Mouse (Mus musculus): ENCODE results near the gene Snx5. TPM values are rescaled to one million over a fixed set of nuclear protein-coding genes. Genes with fewer than 3 reads are reported as not detected.

The Snx5 gene
- polyA plus RNA-seq, 1 experiment from 2014 or later: 145 TPM

DNA sequence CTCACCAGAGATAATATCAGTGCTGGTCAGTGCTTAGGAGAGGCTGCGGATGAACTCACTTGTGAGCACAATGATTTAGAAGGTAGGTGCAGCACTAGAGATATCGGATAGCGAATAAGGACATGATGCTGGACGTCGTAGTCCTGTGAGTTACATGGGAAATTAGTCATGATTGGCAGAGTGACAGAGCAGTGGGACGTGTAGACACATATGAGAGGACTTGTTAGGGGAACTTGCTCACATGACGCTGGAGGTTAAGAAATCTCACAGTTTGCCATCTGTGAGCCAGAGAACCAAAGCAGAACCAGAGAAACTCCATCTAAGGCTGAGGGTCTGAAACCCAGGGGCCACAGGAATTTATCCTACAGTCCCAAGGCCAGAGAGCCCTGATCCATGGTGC, 19.6 kb upstream of the Snx5 start:
- POLR2A ChIA-PET: no interaction called here
- ATAC-seq: no peak

DNA sequence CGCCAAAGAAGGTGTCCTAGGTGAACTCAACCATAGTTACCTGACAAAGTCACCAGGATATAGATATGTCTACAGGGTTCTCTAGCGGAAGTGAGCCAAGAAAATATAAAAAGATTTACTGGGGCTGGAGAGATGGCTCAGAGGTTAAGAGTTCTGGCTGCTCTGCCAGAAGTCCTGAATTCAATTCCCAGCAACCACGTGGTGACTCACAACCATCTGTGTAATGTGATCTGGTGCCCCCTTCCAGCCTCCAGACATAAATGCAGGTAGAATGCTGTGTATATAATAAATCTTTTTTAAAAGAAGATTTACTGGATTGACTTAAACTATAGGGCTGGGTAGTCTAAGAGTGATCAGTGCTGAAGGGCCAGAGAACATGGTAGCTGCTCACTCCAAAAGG, 10.7 kb upstream of the Snx5 start:
- no peak for TF ChIP-seq CTCF (IDR thresholded peaks at IDR 0.05)
- H3K27me3 ChIP-seq: no peaks in the 10 kb centered on the region
- in situ Hi-C loops (cut with MboI; ENCODE audit: low pct_unique_long_range_greater_than_20kb): no loop called here
- ChIA-PET POLR2A (no interaction called here), CTCF (no interaction called here)
- ATAC-seq: no peak
- DNase-seq (ENCODE audit: low read depth, low spot score): no peak

More for the DNA sequence above, 19.6 kb upstream of the Snx5 start:
- in situ Hi-C loops (cut with MboI; ENCODE audit: low pct_unique_long_range_greater_than_20kb): no loop called here
- DNase-seq (ENCODE audit: low read depth, low spot score): no peak
- H3K27me3 ChIP-seq: no peaks in the 10 kb centered on the region
- no peak for TF ChIP-seq CTCF (IDR thresholded peaks at IDR 0.05)
- CTCF ChIA-PET: no interaction called here

- POLR2A ChIA-PET: no interaction called here
- H3K27me3 ChIP-seq: no peaks in the 10 kb centered on the region
- no peak for ATAC-seq
- CTCF ChIA-PET: no interaction called here
- in situ Hi-C loops (cut with MboI; ENCODE audit: low pct_unique_long_range_greater_than_20kb): no loop called here
- TF ChIP-seq CTCF (IDR thresholded peaks at IDR 0.05): no peak
- no peak for DNase-seq (ENCODE audit: low read depth, low spot score)
Measured at GRCm38 (mm10) chr2:144280568-144280967, 9.9 kb upstream of the Snx5 start.

- peak; percentile 38 for DNase-seq (ENCODE audit: low read depth, low spot score)
- no peak for TF ChIP-seq CTCF (IDR thresholded peaks at IDR 0.05)
- ChIA-PET POLR2A (no interaction called here), CTCF (no interaction called here)
- H3K27me3 ChIP-seq: no peaks in the 10 kb centered on the region
- ATAC-seq: no peak
- in situ Hi-C loops (cut with MboI; ENCODE audit: low pct_unique_long_range_greater_than_20kb): no loop called here
Measured at GRCm38 (mm10) chr2:144279742-144280141, 9.0 kb upstream of the Snx5 start.

DNA sequence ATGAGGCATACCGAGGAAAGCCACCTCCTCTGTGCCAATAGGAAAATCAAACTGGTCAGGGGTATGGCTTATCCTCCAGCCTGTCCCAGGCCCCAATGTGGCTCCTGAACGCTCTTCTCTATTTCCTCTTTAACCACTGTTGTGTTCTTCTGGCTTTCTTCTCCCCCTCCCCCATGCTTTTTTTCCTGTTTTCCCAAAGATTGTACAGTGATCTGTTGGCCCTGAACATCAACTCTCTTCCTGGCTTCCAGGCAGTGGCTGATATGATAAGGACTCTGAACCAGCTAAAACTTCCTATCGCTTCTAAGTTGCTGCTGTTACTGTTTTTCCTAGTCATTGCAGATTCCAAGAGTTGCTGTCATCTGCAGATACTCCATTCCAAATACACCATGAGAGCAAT, 6.2 kb upstream of the Snx5 start:
- ChIA-PET CTCF (no interaction called here), POLR2A (interaction anchor here (0.7 kb wide), 1 partner anchor 347 kb away, joined by 3 read pairs; no protein-coding TSS in a partner anchor)
- in situ Hi-C loops (cut with MboI; ENCODE audit: low pct_unique_long_range_greater_than_20kb): no loop called here
- no peaks in the 10 kb centered on the region for H3K27me3 ChIP-seq
- DNase-seq (ENCODE audit: low read depth, low spot score) (no peak), ATAC-seq (no peak)
- TF ChIP-seq CTCF (IDR thresholded peaks at IDR 0.05): no peak

- DNase-seq (ENCODE audit: low read depth, low spot score) (no peak), ATAC-seq (no peak)
- TF ChIP-seq CTCF (IDR thresholded peaks at IDR 0.05): no peak
- CTCF ChIA-PET: no interaction called here
- H3K27me3 ChIP-seq: no peaks in the 10 kb centered on the region
- POLR2A ChIA-PET: no interaction called here
- in situ Hi-C loops (cut with MboI; ENCODE audit: low pct_unique_long_range_greater_than_20kb): no loop called here
Measured at GRCm38 (mm10) chr2:144274741-144275140, 4.0 kb upstream of the Snx5 start.

- TF ChIP-seq CTCF (IDR thresholded peaks at IDR 0.05): no peak
- POLR2A ChIA-PET: no interaction called here
Measured at GRCm38 (mm10) chr2:144272088-144272487, 1.4 kb upstream of the Snx5 start.

GRCm38 (mm10) chr2:144269679-144270475, 829 bp downstream of the Snx5 start:
- in situ Hi-C loops (cut with MboI; ENCODE audit: low pct_unique_long_range_greater_than_20kb): no loop called here
- TF ChIP-seq CTCF (IDR thresholded peaks at IDR 0.05): no peak
- POLR2A ChIA-PET: interaction anchor here (0.6 kb wide), 1 partner anchor 271 kb away, joined by 3 read pairs; no protein-coding TSS in a partner anchor
- CTCF ChIA-PET: no interaction called here
- DNase-seq (ENCODE audit: low read depth, low spot score) (no peak), ATAC-seq (no peak)
- no peaks in the 10 kb centered on the region for H3K27me3 ChIP-seq

More at GRCm38 (mm10) chr2:144272088-144272487, 1.4 kb upstream of the Snx5 start:
- in situ Hi-C loops (cut with MboI; ENCODE audit: low pct_unique_long_range_greater_than_20kb): no loop called here
- CTCF ChIA-PET: no interaction called here
- DNase-seq (ENCODE audit: low read depth, low spot score) (no peak), ATAC-seq (no peak)
- no peaks in the 10 kb centered on the region for H3K27me3 ChIP-seq

DNA sequence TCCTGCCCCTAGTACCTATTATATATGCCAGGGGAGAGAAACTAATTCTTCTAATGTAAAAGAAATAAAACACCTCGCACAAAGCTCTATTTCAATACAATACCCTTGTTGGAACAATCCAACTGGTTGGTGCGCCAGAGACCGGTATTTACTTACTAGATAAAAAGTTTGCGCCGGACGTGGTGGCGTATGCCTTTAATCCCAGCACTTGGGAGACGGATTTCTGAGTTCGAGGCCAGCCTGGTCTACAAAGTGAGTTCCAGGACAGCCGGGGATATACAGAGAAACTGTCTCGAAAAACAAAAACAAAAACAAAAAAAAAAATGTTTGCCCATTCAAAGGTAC, 1.4 kb downstream of the Snx5 start:
- no peak for TF ChIP-seq CTCF (IDR thresholded peaks at IDR 0.05)
- ATAC-seq (no peak), DNase-seq (ENCODE audit: low read depth, low spot score) (no peak)
- in situ Hi-C loops (cut with MboI; ENCODE audit: low pct_unique_long_range_greater_than_20kb): no loop called here
- ChIA-PET POLR2A (interaction anchor here (0.6 kb wide), 1 partner anchor 1632 kb away, joined by 3 read pairs; the partner anchor contains the start of gene Naa20), CTCF (interaction anchor here (1.3 to 1.4 kb wide), 2 partner anchors 50 to 266 kb away, joined by 3 read pairs; no protein-coding TSS in a partner anchor)
- H3K27me3 ChIP-seq: no peaks in the 10 kb centered on the region

- DNase-seq (ENCODE audit: low read depth, low spot score): no peak
- H3K27me3 ChIP-seq: no peaks in the 10 kb centered on the region
- no peak for ATAC-seq
- no peak for TF ChIP-seq CTCF (IDR thresholded peaks at IDR 0.05)
- in situ Hi-C loops (cut with MboI; ENCODE audit: low pct_unique_long_range_greater_than_20kb): no loop called here
- CTCF ChIA-PET: interaction anchor here (1.3 to 1.4 kb wide), 2 partner anchors 50 to 266 kb away, joined by 3 read pairs; no protein-coding TSS in a partner anchor
- POLR2A ChIA-PET: interaction anchor here (0.6 kb wide), 1 partner anchor 1633 kb away, joined by 3 read pairs; the partner anchor contains the start of gene Naa20
Measured at GRCm38 (mm10) chr2:144268446-144269305, 2.0 kb downstream of the Snx5 start.

DNA sequence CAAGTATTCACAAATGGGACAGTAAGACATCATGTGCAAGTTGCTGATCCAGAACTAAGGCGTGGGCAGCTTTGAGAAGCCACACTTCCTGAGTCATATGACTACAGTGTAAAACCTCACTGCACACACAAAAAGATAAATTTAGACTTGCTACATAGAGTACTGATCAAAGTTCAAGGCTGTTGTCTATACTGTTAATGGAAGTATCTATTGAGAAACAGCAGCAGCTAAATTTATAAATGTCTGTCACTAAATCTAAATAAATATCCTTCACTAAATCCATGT, 3.0 kb downstream of the Snx5 start:
- in situ Hi-C loops (cut with MboI; ENCODE audit: low pct_unique_long_range_greater_than_20kb): no loop called here
- DNase-seq (ENCODE audit: low read depth, low spot score) (peak; percentile 48), ATAC-seq (peak; percentile 32)
- ChIA-PET POLR2A (no interaction called here), CTCF (no interaction called here)
- no peaks in the 10 kb centered on the region for H3K27me3 ChIP-seq
- no peak for TF ChIP-seq CTCF (IDR thresholded peaks at IDR 0.05)

Measured in Patski (cell line).